Mouse (Mus musculus) large intestine, adult 2 months (tissue): ENCODE measurements around the gene Hoxd3. TPM values are rescaled to one million over a fixed set of nuclear protein-coding genes. Genes with fewer than 3 reads are reported as not detected.

Experiments used
- DNase-seq: peaks from one replicate; pipeline ENCODE4 v3.0.0-alpha.2; 2012; ENCODE audit warnings: low read depth, low spot score
- WGBS: fragments of 180-500 bp; shearing (Covaris S2); methylation state at CpG from one replicate; pipeline ENCODE4 v1.1.7; 2018; 5-methylcytosine and 5-hydroxymethylcytosine counted together
- polyA plus RNA-seq: library from polyadenylated mRNA; depleted of rRNA; stranded (reverse); fragments of >200 nt; gene quantifications from 2 replicates; pipeline ENCODE4 v1.2.3, GENCODE M21; 2012; rRNA removed

Gene Hoxd3
- polyA plus RNA-seq: 0.05 and 0.06 TPM in 2 replicates

DNA sequence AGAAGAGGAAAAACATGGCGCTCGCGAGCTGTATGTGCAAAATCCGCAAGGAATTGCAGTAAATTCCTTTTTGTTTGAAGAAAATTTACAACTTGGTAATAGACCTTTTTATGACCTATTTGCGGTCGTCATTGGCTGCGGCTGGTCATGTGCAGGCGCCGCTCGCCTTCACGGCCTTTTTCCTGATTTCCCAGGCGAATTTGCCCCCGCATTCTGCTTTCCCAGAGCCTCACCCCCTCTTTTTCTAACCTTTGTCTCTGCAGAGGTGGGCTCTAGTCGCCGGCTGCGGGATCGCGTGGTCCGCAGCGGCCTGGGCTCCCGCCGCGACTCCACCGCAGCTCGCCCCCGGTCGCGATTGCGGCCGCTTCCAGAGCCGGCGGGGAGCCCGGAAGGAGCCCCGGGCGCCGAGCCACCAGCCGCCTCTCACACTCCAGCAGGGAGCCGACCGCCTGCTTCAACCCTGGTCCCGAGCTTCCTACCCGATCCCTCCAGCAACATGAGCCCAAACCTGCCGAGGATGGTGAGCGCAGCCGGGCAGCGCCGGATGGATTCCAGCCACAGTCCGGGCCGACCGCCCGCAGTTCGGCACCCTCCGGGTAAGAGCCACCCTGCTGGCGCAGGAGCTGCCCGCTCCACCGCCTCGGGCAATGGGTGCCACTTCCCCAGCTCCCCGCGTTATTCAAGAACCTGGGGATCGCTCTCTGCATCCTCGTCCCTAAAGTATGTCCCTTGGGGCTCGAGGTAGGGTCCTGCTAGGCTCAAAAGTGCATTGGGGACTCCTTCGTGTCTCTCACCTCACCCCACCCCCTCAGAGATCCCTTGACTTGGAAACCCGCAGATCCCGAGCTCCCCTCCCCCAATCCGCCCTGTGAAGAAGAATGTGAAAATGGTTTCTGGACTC is at the start of gene Hoxd3, which contains the start of gene Hoxd4:
Hoxd3 (plus strand) TSS at position 207 of the 901 bp plus-strand sequence.
Hoxd4 (plus strand) TSS at position 209 of the 901 bp plus-strand sequence.
- WGBS: 2% methylated on average over 65 of the region's 65 CpGs
- DNase-seq: no peak

DNA sequence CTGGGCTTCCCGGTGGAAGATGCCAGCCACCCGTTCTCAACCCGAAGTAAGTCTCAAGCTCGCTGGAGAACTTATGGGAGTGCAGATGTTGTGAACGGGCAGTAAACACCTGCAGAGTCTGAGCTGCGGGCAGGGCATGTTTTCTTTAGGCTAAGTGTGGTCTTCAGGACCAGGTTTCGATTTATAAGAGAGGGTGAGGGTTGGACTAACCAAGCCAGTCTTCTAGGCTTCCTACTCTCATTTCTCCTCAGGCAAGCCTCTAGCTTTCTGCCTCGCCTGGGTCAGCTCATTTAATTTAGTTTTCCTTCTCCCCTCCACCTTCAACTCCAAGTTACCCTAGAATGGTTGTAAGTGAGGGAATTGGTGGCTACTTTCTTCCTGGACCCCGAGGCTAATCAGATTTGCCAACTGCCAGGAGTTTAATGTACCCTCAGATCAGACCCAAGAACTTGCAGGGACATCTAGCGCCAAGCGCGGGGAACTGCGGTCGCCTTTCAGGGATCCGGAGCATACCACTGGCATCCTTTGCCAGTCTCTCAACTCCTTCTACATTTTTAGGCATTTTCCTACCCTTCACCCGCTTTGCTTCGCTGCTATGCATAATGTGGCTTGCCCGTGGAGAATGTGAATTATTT is 48.3 kb upstream of the Hoxd3 start:
- 7% methylated on average over 18 of the region's 18 CpGs for WGBS
- DNase-seq: no peak

DNA sequence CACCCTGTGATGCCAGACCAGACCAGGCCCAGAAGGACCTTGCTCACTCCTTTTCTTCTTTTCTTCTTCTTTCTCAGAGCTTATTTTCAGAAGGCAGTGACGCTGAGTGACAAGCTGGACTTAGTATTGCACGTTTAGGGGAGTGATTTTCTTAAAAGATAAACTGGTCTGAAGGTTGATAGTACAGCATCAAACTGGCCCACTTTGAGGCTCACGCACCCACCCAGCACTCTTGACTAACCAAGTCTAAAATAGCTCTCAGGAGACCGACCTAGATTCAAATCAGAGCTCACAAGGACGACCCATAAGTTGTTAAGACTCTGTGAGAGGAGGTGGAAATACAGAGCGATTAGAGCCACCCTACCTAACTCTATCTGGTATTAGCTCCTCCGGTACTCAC is 45.3 kb upstream of the Hoxd3 start:
- 26% methylated on average over 7 of the region's 7 CpGs for WGBS
- no peak for DNase-seq

DNA sequence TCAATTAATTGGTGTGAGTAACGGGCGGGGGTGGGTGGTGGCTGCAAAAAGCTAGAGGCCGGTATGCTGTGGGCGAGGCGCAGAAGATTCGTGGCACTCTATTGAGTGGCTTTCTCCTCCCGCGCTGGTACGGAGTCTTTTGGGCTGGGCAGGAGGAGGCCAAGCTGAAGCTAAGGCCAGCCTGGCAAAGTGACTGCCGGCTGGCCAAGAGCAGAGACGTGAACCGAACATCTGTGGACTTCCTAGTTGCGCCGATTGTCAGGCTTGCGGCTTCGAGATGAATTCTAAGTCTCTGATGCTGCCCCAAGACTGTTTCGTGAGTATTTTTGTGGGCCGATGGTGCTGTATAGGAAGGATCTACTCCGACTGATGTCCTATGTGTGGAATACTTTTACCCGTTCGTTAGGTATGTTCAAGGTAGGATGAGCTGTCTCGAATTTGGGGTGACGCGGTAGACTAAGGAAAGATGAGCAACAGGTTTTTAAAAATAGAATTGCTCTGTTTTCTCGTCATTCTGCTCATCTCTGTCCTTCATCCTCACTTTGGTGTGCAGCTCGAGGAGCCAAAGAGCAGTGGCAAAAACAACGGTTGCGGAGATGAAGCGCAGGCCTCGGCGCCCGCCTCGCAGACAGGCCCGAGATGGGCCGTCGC is 44.4 kb upstream of the Hoxd3 start:
- WGBS: 8% methylated on average over 36 of the region's 36 CpGs
- no peak for DNase-seq

DNA sequence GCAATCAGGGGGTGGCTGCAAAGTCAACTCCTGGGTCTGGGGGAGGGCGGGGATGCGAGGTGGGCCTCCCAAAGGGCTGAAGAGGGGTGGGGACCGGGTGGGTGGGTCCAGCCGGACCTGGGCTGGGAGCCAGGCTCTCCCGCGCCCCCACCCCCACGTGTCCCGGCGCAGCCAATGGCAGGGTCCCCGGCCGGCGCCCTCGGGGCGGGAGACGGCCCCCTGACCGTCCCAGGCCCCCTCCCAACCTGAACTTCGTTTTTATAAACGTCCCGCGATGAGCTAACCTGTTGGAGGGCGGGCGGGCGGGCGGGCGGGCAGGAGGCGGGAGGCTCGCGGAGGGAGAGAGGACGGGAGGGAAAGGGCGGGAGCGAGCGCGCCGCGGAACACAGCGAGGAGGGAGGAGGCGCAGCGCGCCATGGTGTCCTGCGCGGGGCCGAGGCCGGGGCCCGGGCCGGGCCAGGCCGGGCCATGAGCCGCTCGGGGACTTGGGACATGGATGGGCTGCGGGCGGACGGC is 43.8 kb upstream of the Hoxd3 start, which contains the start of gene Hoxd13:
Hoxd13 (plus strand) TSS at position 469 of the 516 bp plus-strand sequence.
- no peak for DNase-seq
- WGBS: under 1% methylated on average over 49 of the region's 51 CpGs

DNA sequence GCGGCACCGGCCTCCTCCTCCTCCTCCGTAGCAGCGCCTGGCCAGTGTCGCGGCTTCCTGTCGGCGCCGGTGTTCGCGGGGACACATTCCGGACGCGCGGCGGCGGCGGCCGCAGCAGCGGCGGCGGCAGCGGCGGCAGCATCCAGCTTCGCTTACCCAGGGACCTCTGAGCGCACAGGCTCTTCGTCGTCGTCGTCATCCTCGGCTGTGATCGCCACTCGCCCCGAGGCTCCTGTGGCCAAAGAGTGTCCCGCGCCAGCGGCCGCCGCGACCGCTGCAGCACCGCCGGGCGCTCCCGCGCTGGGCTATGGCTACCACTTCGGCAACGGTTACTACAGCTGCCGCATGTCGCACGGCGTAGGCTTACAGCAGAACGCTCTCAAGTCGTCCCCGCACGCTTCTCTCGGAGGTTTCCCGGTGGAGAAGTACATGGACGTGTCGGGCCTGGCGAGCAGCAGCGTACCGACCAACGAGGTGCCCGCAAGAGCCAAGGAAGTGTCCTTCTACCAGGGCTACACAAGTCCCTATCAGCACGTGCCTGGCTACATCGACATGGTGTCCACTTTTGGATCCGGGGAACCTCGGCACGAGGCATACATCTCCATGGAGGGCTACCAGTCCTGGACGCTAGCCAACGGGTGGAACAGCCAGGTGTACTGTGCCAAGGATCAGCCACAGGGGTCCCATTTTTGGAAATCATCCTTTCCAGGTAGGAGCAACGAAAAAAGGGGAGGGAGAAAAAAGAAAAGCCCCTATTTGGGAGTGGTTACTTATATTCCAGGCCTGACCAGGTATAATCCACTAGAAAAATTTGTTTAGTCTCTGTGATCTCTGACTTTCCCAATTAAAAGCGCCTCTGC is 43.1 kb upstream of the Hoxd3 start:
- DNase-seq: no peak

DNA sequence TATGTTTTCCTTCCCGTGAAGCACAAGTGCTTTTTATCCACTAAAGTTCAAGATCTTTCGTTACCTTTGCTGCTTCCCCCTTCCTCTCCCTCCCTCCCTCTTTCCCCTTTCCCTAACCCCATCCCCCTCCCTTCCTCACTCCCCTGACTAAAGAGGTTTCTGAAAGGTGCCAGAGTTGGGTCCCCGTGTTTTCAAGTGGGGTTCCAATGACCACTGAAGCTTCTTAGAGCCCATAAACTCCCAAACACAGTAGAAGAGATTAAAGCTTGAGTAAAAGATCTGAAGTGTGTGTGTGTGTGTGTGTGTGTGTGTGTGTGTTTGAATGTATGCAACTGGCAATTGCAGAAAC is 42.5 kb upstream of the Hoxd3 start:
- 3% methylated on average over 3 of the region's 3 CpGs for WGBS

More for the DNA sequence above, 43.1 kb upstream of the Hoxd3 start:
- 2% methylated on average over 65 of the region's 74 CpGs for WGBS

DNA sequence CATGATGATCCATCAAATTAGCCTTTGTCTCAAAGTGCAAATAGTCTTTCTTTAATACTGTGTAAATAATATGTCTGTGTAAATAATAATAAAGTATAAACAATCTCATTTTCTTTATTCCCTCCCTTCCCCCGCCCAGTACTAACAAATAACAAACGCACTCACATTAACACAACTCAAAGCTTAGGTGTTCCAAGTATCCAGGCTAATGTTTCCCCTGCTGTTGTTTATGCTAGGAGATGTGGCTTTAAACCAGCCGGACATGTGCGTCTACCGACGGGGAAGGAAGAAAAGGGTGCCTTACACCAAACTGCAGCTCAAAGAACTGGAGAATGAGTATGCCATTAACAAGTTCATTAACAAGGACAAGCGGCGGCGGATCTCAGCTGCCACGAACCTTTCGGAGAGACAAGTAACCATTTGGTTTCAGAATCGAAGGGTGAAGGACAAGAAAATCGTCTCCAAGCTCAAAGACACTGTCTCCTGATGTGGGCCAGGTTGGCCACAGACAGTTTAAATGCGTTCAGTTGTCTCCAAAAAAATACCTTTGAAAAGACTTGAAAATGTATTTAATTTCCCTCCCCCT is 42.0 kb upstream of the Hoxd3 start:
- 12% methylated on average over 14 of the region's 14 CpGs for WGBS
- DNase-seq: no peak

More for the DNA sequence above, 42.5 kb upstream of the Hoxd3 start:
- DNase-seq: no peak

DNA sequence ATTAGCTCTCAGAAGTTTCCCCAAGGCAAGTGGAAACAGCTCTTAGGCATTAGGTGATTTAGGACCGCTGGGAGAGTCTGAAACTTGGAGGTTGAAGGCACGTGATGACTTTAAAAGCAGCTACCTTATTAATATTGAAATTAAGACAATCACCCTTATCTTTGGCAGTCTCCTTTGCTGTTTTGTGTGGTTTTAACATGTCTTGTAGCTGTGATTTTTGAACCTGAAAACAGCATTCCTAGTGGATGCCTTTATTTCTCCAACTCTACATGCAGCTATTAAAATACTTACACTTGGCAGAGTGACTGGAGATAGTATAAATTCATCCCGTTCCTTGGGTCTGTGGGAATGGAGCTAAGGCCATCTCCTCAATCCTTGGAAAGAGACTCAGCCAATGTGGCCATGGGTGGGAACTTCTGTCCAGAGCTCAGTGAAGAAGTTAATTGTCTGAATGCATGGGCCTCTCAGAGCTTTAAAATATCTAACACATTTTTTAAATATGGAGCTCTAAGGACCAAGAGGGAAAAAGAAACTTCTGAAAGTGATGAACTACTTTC is 41.0 kb upstream of the Hoxd3 start:
- no peak for DNase-seq
- 46% methylated on average over 3 of the region's 3 CpGs for whole genome bisulfite sequencing

DNA sequence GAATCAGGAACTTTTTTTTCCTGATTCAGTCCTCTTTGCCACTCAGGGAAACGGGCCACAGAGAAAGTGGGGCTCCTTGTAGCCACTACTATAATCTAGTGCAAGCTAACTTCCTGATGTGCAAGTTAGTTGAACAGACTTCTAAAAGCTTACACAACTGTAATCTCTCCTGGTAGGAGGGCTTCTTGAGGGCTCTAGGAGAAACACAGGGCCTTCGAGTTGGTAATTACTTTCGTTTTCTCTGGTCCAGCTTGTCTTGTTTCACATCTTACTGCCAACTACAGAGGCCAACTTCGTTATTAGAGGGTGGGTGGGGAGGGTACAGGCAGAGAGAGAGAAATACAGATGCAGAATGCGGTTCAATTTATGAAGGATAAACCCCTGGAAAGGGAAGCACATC is 39.9 kb upstream of the Hoxd3 start:
- 48% methylated on average over 5 of the region's 5 CpGs for WGBS
- no peak for DNase-seq

DNA sequence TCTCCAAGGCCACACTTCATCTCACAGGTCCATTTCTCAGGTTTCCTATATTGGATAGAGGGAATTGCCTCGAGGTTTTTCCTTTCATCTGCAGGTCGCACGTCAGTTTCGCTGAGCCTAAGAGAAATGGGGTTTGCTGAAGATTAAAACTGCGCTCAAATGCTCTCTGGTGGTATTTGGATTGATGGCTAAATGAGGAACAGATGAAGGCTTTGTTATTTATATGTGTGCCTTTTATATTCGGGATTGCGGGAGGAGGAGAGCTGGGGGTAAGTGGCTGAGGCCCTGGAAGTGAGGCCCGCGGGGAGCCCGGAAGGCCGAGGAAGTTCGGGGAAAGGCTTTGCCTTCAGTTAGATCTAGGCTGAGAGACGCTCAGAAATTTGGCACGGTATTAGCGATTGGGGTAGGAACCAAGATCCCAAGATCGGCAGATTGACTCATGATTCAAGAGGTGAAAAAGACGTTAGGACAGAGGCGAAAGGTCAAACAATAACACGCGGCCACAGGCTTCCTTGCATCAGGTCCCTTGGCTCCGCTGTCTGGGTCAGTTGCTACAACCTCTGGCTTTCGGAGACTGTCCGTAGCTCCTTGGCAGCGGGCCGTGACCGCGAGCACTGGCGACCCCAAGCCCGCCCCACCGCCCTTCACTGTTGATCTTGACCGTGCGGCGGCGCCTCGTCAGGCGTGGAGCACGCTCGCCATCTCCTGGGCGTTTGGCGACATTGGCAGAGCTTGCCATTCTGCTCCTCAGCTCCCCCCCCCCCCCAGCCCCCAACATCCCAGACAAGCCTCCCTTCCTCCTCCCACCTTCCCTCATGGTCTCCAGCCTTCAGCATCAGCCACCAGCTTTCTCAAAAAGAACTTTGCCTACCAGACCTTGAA is 39.0 kb upstream of the Hoxd3 start:
- WGBS: 18% methylated on average over 40 of the region's 40 CpGs
- no peak for DNase-seq

DNA sequence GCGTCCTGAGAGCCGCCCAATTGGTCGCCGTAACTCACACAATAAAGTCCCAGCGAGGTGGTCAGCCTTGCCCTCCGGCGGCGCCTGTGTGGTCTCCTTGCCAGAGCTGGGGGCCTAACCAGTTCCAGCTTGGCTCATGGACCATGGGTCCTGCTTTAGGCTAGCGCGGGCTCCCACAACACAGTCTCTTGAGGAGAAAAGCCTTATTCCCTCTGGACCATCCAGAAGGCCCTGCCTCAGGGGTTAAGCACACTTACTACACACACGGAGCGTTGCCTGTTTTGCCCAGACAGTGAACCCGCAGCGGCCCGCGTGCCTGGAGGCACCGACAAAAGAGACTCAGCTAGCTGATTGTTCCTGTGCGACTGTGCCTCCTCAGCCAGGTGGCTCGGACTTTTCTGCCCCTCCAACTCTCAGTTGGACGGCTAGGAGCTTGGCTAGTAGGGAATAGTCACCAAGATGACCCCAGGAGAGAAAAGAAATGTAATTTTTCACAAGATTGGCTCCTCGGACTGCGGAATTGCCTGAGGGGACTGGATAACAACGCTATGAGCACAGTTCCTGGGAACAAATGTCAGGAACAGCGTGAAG is 37.8 kb upstream of the Hoxd3 start:
- DNase-seq: no peak
- WGBS: 29% methylated on average over 24 of the region's 24 CpGs

DNA sequence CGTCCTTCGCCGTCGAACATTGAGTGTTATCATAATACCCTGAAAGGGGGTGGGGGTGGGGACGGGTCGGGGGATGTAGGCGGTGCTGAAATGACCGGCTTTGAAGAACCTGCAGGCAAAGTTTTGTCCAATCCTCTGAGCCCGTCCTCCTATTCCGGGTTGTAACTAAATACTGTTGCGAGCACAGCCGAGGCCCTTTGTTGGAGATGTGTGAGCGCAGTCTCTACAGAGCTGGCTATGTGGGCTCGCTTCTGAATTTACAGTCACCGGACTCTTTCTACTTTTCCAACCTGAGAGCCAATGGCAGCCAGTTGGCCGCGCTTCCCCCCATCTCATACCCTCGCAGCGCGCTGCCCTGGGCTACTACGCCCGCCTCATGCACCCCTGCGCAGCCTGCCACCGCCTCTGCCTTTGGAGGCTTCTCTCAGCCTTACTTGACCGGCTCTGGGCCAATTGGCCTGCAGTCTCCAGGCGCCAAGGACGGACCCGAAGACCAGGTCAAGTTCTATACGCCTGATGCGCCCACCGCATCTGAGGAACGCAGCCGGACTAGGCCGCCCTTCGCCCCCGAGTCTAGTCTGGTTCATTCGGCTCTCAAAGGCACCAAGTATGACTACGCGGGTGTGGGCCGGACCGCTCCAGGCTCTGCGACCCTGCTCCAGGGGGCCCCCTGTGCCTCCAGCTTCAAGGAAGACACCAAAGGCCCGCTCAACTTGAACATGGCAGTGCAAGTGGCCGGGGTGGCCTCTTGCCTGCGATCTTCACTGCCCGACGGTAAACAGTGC is 36.7 kb upstream of the Hoxd3 start, which contains the start of gene Hoxd12:
Hoxd12 (plus strand) TSS at position 133 of the 785 bp plus-strand sequence.
- no peak for DNase-seq
- 19% methylated on average over 47 of the region's 47 CpGs for WGBS

DNA sequence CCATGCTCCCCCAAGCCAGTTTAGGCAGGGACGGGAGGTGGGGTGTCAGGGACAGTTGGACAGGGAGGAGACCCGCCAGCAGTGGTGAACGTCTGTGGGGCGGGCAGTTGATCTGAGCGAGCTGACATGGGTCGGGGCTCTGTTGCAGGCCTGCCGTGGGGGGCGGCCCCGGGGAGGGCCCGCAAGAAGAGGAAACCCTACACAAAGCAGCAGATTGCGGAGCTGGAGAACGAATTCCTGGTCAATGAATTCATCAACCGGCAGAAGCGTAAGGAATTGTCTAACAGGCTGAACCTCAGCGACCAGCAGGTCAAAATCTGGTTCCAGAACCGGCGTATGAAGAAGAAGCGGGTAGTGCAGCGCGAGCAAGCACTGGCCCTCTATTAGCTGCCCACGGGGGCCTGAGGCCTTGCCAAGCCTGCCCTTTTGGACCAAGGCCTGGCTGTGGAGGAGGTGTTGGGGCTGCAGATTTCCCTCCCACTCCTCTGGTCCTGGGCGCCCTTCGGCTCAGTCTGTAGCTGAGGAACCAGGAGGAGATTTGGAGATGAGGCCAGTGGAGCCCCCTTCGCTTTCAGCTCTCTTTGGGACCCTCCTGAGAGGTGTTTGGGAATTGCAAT is 36.0 kb upstream of the Hoxd3 start:
- DNase-seq: no peak
- 41% methylated on average over 24 of the region's 24 CpGs for WGBS

DNA sequence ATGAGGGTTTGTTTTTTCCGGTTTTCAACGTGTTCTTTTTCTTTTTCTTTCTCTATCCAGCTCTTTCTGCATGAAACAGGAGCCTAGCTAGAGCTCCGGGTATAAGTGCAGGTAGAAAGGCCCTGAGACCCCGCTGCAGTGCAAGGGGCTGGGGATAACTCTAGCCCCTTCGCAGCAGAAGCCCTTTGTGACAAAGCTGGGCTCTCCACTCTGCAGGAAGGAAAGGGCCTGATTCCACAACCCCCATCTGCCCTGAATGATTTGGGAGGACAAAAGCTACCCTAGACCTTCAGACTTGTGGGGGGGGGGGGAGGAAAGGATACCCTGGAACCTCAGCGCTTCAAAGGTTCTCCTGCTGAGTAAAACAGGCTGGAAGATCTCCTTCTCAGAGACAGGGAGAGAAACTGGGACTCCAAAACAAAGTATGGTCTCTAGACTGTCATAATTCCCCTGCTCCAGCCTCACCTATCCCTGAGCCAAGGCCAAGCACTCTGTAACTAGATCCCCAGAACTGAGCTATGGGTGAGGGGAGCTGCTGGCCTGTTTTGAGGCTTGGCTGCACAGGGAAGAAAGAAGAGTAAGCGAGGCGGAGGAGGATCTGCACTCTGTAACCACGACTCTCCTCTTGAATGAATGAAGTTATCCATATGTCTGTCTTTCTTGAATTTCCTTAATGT is 35.2 kb upstream of the Hoxd3 start:
- 46% methylated on average over 9 of the region's 9 CpGs for WGBS

More for the DNA sequence above, 35.2 kb upstream of the Hoxd3 start:
- DNase-seq: no peak
